8 mouse cellular contexts compared by ENCODE assay signal in genomic region chr2:70337208-70337611, GRCm38 (mm10).
DNase-seq lines count a peak whose midpoint lies in the region; ATAC-seq and TF ChIP-seq lines count a peak whose summit lies in the region.

No protein-coding gene starts in this region.

- ATAC-seq in heart, embryonic 14.5 days (ENCODE audit: insufficient number of reproducible peaks, insufficient read depth, low FRiP score, low read depth) = peak; percentile 65

- H3K4me1 ChIP-seq in heart, embryonic 14.5 days (ENCODE audit: control insufficient read depth in 2 of 2, insufficient read depth in 2 of 2, low read length in 2 of 2) = peaks cover 23 to 30% of the 10 kb centered on the region in 2 experiments

- no peak overlapping the region for H3K4me3 ChIP-seq in heart, embryonic 14.5 days (ENCODE audit: control insufficient read depth in 1 of 2, insufficient read depth in 1 of 2, low read depth in 1 of 2, low read length in 2 of 2)
- no peak overlapping the region for H3K4me3 ChIP-seq in layer of hippocampus, adult 2 months

- DNase-seq in ZHBTc4 (ENCODE audit: low read depth, low spot score) = peak; percentile 21
- peak; percentile 18 for DNase-seq in brain, adult 2 months (ENCODE audit: low read depth, low spot score)
- peak; percentile 72 for DNase-seq in kidney, postnatal 10 days
- peak; percentile 60 for DNase-seq in mesoderm, embryonic 11.5 days (ENCODE audit: low read depth, low spot score)
- no peak for DNase-seq in right cerebral cortex, postnatal 10 days (ENCODE audit: low spot score in 2 of 2)
- no peak for DNase-seq in thymus, postnatal 4 days
- DNase-seq in layer of hippocampus, adult 2 months (ENCODE audit: low spot score in 2 of 2) = no peak

- peak overlapping the region; percentile 25 for H3K9ac ChIP-seq in heart, embryonic 14.5 days (ENCODE audit: low read length)

- TF ChIP-seq CTCF in layer of hippocampus, adult 2 months (conservative IDR thresholded peaks at IDR 0.05) = no peak

- H3K4me2 ChIP-seq in heart, embryonic 14.5 days (ENCODE audit: low read length) = peak overlapping the region; percentile 54

- peak overlapping the region; percentile 84 to 87 for H3K27ac ChIP-seq in heart, embryonic 14.5 days (replicated peaks in 1 of 2; ENCODE audit: control insufficient read depth in 1 of 2, insufficient read depth in 1 of 2, low read depth in 2 of 2, low read length in 2 of 2)
- no peak overlapping the region for H3K27ac ChIP-seq in layer of hippocampus, adult 2 months

- no peaks in the 10 kb centered on the region for H3K36me3 ChIP-seq in heart, embryonic 14.5 days (ENCODE audit: control insufficient read depth, insufficient read depth, low read length)

- H3K9me3 ChIP-seq in heart, embryonic 14.5 days (ENCODE audit: control insufficient read depth, low read length) = no peaks in the 10 kb centered on the region

- H3K27me3 ChIP-seq in heart, embryonic 14.5 days (ENCODE audit: control insufficient read depth, insufficient read depth, low read length) = no peaks in the 10 kb centered on the region

- 2% methylated on average over 7 of the region's 7 CpGs for WGBS in heart, embryonic 14.5 days

Comparison
In these comparisons a context has a peak if more than half of its experiments do, and no peak if none do; other contexts are left out.
1. DNase-seq: peak in ZHBTc4 (single experiment), brain, adult 2 months (single experiment), kidney, postnatal 10 days (single experiment) and mesoderm, embryonic 11.5 days (single experiment); none in right cerebral cortex, postnatal 10 days (0 of 2), thymus, postnatal 4 days (single experiment) and layer of hippocampus, adult 2 months (0 of 2).